Mouse (Mus musculus) neural tube, embryonic 11.5 days (tissue): ENCODE measurements around the gene 1700003F12Rik. TPM values are rescaled to one million over a fixed set of nuclear protein-coding genes. Genes with fewer than 3 reads are reported as not detected.

Experiments
- ATAC-seq: fragments of 200-750 bp; cut with Nextera tagmentation; 2 replicates; pipeline ENCODE4 v1.8.0; 2017; ENCODE audit warnings: moderate number of reproducible peaks, mild to moderate bottlenecking, moderate TSS enrichment, moderate library complexity; ENCODE audit not compliant: insufficient read depth, low FRiP score, low TSS enrichment
- DNase-seq: peaks from one replicate; pipeline ENCODE4 v3.0.0-alpha.2; 2015; ENCODE audit warnings: low spot score
- H3K27ac ChIP-seq: fragments of 300-500 bp; sonication (generic); 2 replicates; pipeline ENCODE4 v1.5.1; 2014; ENCODE audit warnings: low read depth, mild to moderate bottlenecking, low read length
- H3K27me3 ChIP-seq: fragments of 300-500 bp; sonication (generic); 2 replicates; pipeline ENCODE4 v1.6.1; 2014; ENCODE audit warnings: mild to moderate bottlenecking, low read length, mixed read lengths; ENCODE audit not compliant: control insufficient read depth, insufficient read depth
- H3K36me3 ChIP-seq: fragments of 300-500 bp; sonication (generic); 2 replicates; pipeline ENCODE4 v1.6.1; 2014; ENCODE audit warnings: mild to moderate bottlenecking, low read length, moderate library complexity, mixed read lengths; ENCODE audit not compliant: control insufficient read depth, insufficient read depth
- H3K4me1 ChIP-seq: fragments of 300-500 bp; sonication (generic); 2 replicates; pipeline ENCODE4 v1.6.1; 2014; ENCODE audit warnings: low read length, mixed read lengths; ENCODE audit not compliant: control insufficient read depth, insufficient read depth
- H3K4me2 ChIP-seq: fragments of 300-500 bp; sonication (generic); 2 replicates; pipeline ENCODE4 v1.6.1; 2014; ENCODE audit warnings: low read depth, mild to moderate bottlenecking, moderate library complexity
- H3K4me3 ChIP-seq: fragments of 300-500 bp; sonication (generic); 2 replicates; pipeline ENCODE4 v1.5.1; 2014; ENCODE audit warnings: low read depth, low read length
- H3K9ac ChIP-seq: fragments of 300-500 bp; sonication (generic); 2 replicates; pipeline ENCODE4 v1.6.1; 2014; ENCODE audit warnings: mild to moderate bottlenecking, low read length
- H3K9me3 ChIP-seq: fragments of 300-500 bp; sonication (generic); 2 replicates; pipeline ENCODE4 v1.6.1; 2016; ENCODE audit warnings: low read length; ENCODE audit not compliant: control insufficient read depth
- WGBS: fragments of 180-500 bp; shearing (Covaris S2); extraction: QIAGEN DNeasy Blood & Tissue Kit; methylation state at CpG from one replicate; pipeline ENCODE4 v1.1.7; 2014; 5-methylcytosine and 5-hydroxymethylcytosine counted together
- polyA plus RNA-seq: library from polyadenylated mRNA; unstranded; fragments of >200 nt; fragmentation: Nextera tagmentation; extraction: Ambion mirVana; gene quantifications from 2 replicates; pipeline ENCODE4 v1.2.1, GENCODE M21; 2014

The 1700003F12Rik gene
- polyA plus RNA-seq, 1 experiment from 2014 or later: 1.5 TPM

DNA sequence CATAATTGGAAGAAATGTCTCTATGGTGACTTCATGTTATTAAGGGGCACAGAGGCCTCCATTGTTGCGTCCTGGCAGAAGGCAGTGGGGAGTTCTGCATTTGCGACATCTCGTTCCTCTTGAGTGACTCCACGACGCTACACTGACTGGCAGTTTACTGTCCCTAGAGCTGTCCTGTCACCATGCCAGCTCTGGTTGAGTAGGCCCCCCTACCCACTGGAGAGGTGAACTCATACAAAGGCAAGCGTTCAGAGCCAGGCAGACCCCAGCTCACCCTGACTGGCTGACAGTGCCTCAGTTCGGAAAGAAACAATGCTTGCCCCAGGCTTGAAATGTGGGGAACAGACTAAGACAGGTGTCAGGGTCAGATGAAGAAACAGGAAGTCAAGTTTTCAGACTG lies 27.4 kb downstream of the 1700003F12Rik start:
- Histone ChIP-seq H3K27ac (no peak overlapping the region), H3K9me3 (no peaks in the 10 kb centered on the region), H3K4me3 (no peak overlapping the region), H3K36me3 (no peaks in the 10 kb centered on the region), H3K4me2 (no peak overlapping the region), H3K27me3 (no peaks in the 10 kb centered on the region), H3K4me1 (peaks cover 13% of the 10 kb centered on the region), H3K9ac (no peak overlapping the region)
- ATAC-seq (no peak), DNase-seq (no peak)
- WGBS: 51% methylated on average over 7 of the region's 7 CpGs

- ATAC-seq (peak; percentile 89), DNase-seq (peak; percentile 73)
- H3K36me3 ChIP-seq: no peaks in the 10 kb centered on the region
- no peak overlapping the region for H3K4me3 ChIP-seq
- peak overlapping the region; percentile 20 for H3K9ac ChIP-seq
- H3K9me3 ChIP-seq: no peaks in the 10 kb centered on the region
- no peaks in the 10 kb centered on the region for H3K27me3 ChIP-seq
- peaks cover 13% of the 10 kb centered on the region for H3K4me1 ChIP-seq
- H3K4me2 ChIP-seq: no peak overlapping the region
- peak overlapping the region; percentile 84 for H3K27ac ChIP-seq
- 27% methylated on average over 12 of the region's 12 CpGs for WGBS
Measured at GRCm38 (mm10) chr2:154576876-154577743, 30.2 kb downstream of the 1700003F12Rik start.

DNA sequence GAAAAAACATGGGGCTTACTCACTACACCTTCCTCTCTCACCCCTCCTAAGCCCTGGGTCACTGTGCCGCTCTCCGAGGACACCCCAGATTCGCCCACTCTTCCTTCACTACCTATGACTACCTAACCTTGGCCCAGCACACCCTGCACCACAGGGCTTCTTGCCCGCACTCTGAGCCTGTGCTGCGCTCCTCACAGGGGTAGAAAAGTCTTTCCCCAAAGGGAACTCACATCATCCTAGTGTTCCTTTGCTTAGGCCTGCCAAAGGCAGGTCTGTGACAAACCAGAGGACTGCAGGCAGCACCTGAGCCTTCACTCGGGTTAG lies 30.8 kb downstream of the 1700003F12Rik start:
- H3K27ac ChIP-seq: peak overlapping the region; percentile 84
- ATAC-seq (no peak; the same call in 1 of the 2 replicates), DNase-seq (no peak)
- no peak overlapping the region; the same call in 1 of the 2 replicates for H3K9ac ChIP-seq
- H3K36me3 ChIP-seq: no peaks in the 10 kb centered on the region
- no peaks in the 10 kb centered on the region for H3K27me3 ChIP-seq
- no peak overlapping the region for H3K4me2 ChIP-seq
- WGBS: 69% methylated on average over 6 of the region's 6 CpGs
- no peaks in the 10 kb centered on the region for H3K9me3 ChIP-seq
- H3K4me1 ChIP-seq: peaks cover 13% of the 10 kb centered on the region
- H3K4me3 ChIP-seq: no peak overlapping the region

GRCm38 (mm10) chr2:154580586-154580985 lies 33.7 kb downstream of the 1700003F12Rik start:
- no peaks in the 10 kb centered on the region for H3K27me3 ChIP-seq
- no peak overlapping the region for H3K27ac ChIP-seq
- no peak overlapping the region for H3K4me2 ChIP-seq
- ATAC-seq (no peak), DNase-seq (no peak)
- no peak overlapping the region for H3K9ac ChIP-seq
- H3K9me3 ChIP-seq: no peaks in the 10 kb centered on the region
- no peaks in the 10 kb centered on the region for H3K36me3 ChIP-seq
- H3K4me3 ChIP-seq: no peak overlapping the region
- WGBS: 90% methylated on average over 8 of the region's 8 CpGs
- H3K4me1 ChIP-seq: peaks cover 20% of the 10 kb centered on the region

GRCm38 (mm10) chr2:154581421-154581820 lies 34.5 kb downstream of the 1700003F12Rik start:
- H3K9me3 ChIP-seq: no peaks in the 10 kb centered on the region
- no peak overlapping the region for H3K4me3 ChIP-seq
- no peak overlapping the region for H3K9ac ChIP-seq
- WGBS: 91% methylated on average over 1 of the region's 1 CpGs
- ATAC-seq: no peak
- H3K36me3 ChIP-seq: no peaks in the 10 kb centered on the region
- peaks cover 20% of the 10 kb centered on the region for H3K4me1 ChIP-seq
- no peak overlapping the region for H3K27ac ChIP-seq
- DNase-seq: no peak
- no peak overlapping the region for H3K4me2 ChIP-seq
- no peaks in the 10 kb centered on the region for H3K27me3 ChIP-seq

- Histone ChIP-seq H3K36me3 (no peaks in the 10 kb centered on the region), H3K4me2 (no peak overlapping the region), H3K27me3 (no peaks in the 10 kb centered on the region), H3K4me3 (no peak overlapping the region), H3K27ac (no peak overlapping the region), H3K9ac (no peak overlapping the region), H3K4me1 (peaks cover 8% of the 10 kb centered on the region; the same call in 1 of the 2 replicates), H3K9me3 (no peaks in the 10 kb centered on the region)
- WGBS: 68% methylated on average over 15 of the region's 15 CpGs
- 0 out of 2 replicates have a peak, but pooled peaks have one; percentile 16 for ATAC-seq
- DNase-seq: peak; percentile 27
Measured at GRCm38 (mm10) chr2:154583906-154584872, 37.3 kb downstream of the 1700003F12Rik start.

- Histone ChIP-seq H3K27ac (no peak overlapping the region), H3K36me3 (no peaks in the 10 kb centered on the region), H3K9ac (no peak overlapping the region), H3K4me3 (no peak overlapping the region), H3K9me3 (no peaks in the 10 kb centered on the region), H3K27me3 (no peaks in the 10 kb centered on the region), H3K4me1 (peaks cover 8% of the 10 kb centered on the region; the same call in 1 of the 2 replicates), H3K4me2 (no peak overlapping the region)
- 69% methylated on average over 17 of the region's 17 CpGs for WGBS
- DNase-seq (no peak), ATAC-seq (no peak)
Measured at GRCm38 (mm10) chr2:154584931-154585601, 38.2 kb downstream of the 1700003F12Rik start.

GRCm38 (mm10) chr2:154586405-154586804 lies 39.5 kb downstream of the 1700003F12Rik start:
- no peaks in the 10 kb centered on the region for H3K27me3 ChIP-seq
- no peak overlapping the region for H3K4me2 ChIP-seq
- no peaks in the 10 kb centered on the region for H3K36me3 ChIP-seq
- no peak for ATAC-seq
- H3K4me3 ChIP-seq: no peak overlapping the region
- 66% methylated on average over 5 of the region's 5 CpGs for WGBS
- DNase-seq: peak; percentile 43
- no peak overlapping the region for H3K9ac ChIP-seq
- peaks cover 8% of the 10 kb centered on the region; the same call in 1 of the 2 replicates for H3K4me1 ChIP-seq
- no peak overlapping the region for H3K27ac ChIP-seq
- H3K9me3 ChIP-seq: no peaks in the 10 kb centered on the region
